Mouse (Mus musculus): ENCODE data around the gene Nap1l1. TPM values are rescaled to one million over a fixed set of nuclear protein-coding genes. Genes with fewer than 3 reads are reported as not detected.

The Nap1l1 gene
- polyA plus RNA-seq (2014; fragmentation: Illumina TruSeq; extraction: RNeasy Lipid Tissue Mini Kit (QIAGEN cat#74804); ENCODE audit: low read depth, low replicate concordance): 129 TPM

GRCm38 (mm10) chr10:111472686-111473510 is at the start of gene Nap1l1:
Gene Nap1l1, plus strand, starts transcription at chr10:111473223.

GRCm38 (mm10) chr10:111506101-111506925 is 33.3 kb downstream of the Nap1l1 start, which contains the start of gene Phlda1:
Gene Phlda1, plus strand, starts transcription at chr10:111506286.

Other genes with a start within 250 kb of the Nap1l1 start
- 6.5 TPM for gene Bbs10, start 174.5 kb upstream of the Nap1l1 start, polyA plus RNA-seq (2014; fragmentation: Illumina TruSeq; extraction: RNeasy Lipid Tissue Mini Kit (QIAGEN cat#74804); ENCODE audit: low read depth, low replicate concordance)
- gene Phlda1, start 33.1 kb downstream of the Nap1l1 start, polyA plus RNA-seq (2014; fragmentation: Illumina TruSeq; extraction: RNeasy Lipid Tissue Mini Kit (QIAGEN cat#74804); ENCODE audit: low read depth, low replicate concordance): 91.1 TPM